Mouse (Mus musculus) urinary bladder, adult 2 months (tissue): ENCODE results near the gene Rab30. TPM values are rescaled to one million over a fixed set of nuclear protein-coding genes. Genes with fewer than 3 reads are reported as not detected.
A peak's percentile ranks its signal among the peaks of the same experiment; 100 is the strongest.

Experiments used
- DNase-seq: peaks from one replicate; pipeline ENCODE4 v3.0.0; 2022; ENCODE audit warnings: low spot score
- polyA plus RNA-seq: library from polyadenylated mRNA; depleted of rRNA; stranded (reverse); fragments of >200 nt; gene quantifications from 2 replicates; pipeline ENCODE4 v1.2.3, GENCODE M21; 2012

Rab30 gene
- polyA plus RNA-seq, 1 experiment = 10.2 TPM

- no peak for DNase-seq
Observed at GRCm38 (mm10) chr7:92842254-92842653, 100.9 kb downstream of the Rab30 start.

DNA sequence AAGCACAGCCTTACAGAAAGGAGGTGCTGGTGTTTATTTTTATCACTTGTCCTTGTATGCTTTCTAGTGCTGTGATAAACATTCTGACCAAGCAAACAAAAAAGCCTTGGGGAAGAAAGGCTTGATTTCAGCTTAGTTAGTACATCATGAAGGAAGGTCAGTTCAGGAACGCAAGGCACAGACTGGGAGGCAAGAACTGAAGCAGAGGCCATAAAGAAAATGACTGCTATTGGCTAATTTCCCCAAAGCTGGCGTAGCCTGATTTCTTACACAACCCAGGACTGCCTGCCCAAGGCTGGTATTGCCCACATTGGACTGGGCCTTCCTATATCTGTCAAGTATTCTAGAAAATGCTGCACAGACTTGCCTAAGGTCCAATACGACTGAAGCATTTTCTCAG, 106.8 kb downstream of the Rab30 start:
- DNase-seq = no peak

- DNase-seq = no peak
Observed at GRCm38 (mm10) chr7:92866526-92866925, 125.1 kb downstream of the Rab30 start.

DNA sequence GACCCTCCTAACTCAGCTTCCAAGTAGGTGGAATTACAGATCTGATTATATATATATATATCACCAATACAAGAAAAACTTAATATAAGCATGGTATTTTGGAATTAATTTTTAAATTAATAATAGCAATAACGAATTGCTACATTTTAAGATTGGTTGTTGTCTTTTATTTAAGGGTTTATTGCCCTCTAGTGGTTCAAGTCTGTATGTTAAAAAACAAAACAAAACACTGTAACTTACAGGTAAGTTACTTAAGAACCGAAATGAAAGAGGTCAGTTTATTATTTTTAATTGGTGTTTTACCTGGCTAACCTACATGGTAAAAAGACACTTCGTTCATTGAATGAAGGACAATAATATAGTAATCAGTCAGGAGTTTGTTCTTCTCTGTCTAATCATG, 128.8 kb downstream of the Rab30 start:
- DNase-seq = no peak

DNA sequence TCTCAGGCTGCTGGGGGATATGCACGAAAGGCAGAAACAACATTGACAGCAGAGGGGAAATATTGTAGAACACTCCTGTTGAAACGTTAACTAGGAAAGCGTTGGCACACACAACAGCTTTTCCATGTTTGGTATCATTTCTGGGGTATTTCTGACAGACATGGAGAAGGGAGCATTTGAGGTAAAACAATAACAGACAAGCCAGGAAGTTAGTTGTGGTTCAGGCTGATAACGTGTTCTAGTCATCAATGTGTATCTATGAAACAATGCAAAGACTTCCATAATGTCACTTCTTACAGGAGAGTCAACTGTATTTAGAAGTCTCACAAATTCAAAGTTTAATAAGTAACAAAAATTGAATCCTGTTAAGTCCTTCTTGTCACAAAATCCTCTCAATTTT, 130.2 kb downstream of the Rab30 start:
- DNase-seq = no peak

DNA sequence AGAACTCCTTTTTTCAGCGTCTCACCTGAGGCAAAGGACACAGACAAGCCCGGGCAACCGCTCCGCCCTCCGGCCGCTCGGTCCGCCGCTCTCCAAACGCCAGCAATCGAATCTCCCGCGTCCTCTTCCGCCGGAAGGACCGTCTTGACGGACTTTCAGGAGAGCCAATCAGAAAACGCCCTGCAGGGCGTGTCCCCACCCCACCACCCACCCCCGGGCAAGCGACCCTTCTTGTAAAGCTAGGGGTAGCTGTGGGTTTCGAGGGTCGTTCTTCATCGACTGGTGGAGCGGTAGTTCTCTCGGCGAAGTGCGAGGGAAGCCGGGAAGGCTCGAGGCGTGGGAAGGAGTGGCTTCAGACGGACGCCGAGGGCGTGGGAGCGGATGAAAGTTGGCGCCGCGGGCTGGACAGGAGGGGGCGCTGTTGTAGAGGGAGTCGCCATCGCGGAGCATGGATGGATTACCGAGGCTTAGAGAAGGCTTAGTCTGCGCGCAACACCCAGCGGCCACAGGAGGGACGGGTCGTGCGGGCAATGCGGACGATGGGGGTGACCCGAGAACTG, 132.8 kb downstream of the Rab30 start, which contains the start of the genes Ddias and Prcp:
Ddias (minus strand) TSS at position 132 of the 560 bp plus-strand sequence.
Prcp (plus strand) TSS at position 355 of the 560 bp plus-strand sequence.
- DNase-seq = peak; percentile 96

GRCm38 (mm10) chr7:92874761-92875408, 133.5 kb downstream of the Rab30 start:
- DNase-seq = peak; percentile 72

DNA sequence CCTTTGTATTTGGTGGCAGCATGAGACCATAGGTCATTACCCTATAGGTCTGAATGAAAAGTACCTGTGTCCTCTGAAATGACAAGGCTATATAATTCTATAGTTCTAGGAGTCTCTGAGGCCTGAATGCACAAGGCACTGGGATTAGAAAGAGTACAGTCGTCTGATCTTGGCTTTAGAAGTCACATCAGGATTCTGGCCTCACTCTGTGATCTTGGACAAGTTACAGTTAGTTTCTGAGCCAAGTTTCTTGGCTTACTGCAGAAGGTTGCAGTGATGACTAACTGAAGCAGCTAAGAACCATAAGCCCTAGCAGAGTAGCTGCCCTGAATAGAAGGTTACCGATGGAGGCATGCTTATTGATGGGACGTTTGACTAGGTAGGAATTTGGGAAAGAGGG, 134.7 kb downstream of the Rab30 start:
- DNase-seq = no peak

- DNase-seq = no peak
Observed at GRCm38 (mm10) chr7:92876538-92876937, 135.1 kb downstream of the Rab30 start.

GRCm38 (mm10) chr7:92878575-92879285, 137.3 kb downstream of the Rab30 start:
- no peak for DNase-seq

GRCm38 (mm10) chr7:92883850-92884716, 142.7 kb downstream of the Rab30 start:
- no peak for DNase-seq

DNA sequence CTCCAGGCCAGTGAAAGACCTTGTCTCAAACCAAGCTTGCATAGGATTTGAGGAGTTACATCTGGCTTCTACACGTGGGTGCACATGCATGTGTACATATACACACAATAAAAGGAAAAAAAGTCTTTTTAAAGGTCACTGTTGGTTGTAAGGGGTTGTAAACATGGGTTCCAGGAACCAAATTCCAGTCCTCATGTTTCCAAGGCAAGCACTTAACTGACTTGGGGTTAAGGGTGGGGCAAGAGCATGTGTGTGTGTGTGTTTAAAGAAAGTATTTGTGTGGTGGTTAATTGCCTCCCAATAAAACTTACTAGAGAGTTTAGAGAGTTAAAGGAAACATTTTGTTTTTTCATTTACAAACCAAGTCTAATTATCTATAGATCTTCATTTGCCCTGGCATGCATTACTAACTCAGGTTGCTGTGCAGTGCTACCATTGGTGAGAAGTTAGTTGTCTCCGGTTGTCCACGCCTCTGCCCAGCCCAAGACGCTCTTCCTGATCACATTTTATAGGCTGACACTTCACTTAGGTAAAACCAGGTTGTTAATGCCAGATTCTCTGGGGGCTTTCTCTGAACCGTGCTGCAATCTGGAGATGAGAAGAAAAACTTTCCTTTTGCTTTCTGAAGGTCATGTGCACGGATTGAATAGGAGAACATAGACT, 143.7 kb downstream of the Rab30 start:
- DNase-seq = no peak

DNA sequence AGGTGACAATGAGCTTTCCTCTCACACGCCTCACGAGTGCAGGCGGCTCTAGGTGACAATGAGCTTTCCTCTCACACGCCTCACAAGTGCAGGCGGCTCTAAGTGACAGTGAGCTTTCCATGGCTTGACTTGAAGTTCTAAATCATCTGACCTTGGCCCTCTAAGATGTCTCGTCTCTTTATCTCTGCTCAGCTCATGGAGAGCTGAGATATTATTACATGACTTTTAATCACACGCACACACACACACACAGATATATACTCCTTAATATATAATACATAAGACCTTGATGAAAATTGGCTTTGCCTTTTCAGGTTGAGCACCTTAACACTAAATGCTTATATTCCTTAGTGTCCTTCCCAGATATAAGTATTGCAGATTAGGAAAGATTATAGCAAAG, 145.4 kb downstream of the Rab30 start:
- no peak for DNase-seq

- DNase-seq = no peak
Observed at GRCm38 (mm10) chr7:92887230-92887629, 145.8 kb downstream of the Rab30 start.

GRCm38 (mm10) chr7:92890211-92890610, 148.8 kb downstream of the Rab30 start:
- no peak for DNase-seq

DNA sequence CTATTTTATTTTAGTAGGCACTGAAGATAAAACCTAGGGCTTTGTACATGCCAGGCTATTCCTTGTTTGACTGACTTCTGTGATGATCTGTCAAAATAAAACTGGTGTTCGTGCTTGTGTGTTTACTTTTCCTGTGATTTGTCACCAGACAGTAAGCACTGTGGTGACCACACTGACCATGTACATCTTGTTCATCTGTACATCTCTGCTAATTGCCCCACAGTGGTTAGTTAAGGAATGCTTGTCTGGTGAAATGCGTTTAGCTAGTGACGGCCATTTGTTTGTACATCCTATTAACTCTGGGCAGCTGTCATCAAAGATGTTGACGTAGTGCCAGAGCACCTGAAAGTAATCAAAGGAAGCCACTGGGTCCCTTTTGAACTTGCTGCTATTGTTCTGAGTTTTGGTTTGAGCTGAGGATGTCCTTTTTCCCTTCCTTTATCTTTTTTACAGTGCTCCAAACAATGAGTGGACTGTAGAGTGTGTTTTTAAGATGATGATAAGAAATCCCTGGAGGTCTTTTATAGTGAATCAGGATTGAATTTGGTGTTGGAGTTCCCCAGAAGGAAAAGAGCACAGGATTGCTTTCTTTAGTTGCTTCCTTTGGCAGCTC, 149.3 kb downstream of the Rab30 start:
- no peak for DNase-seq

DNA sequence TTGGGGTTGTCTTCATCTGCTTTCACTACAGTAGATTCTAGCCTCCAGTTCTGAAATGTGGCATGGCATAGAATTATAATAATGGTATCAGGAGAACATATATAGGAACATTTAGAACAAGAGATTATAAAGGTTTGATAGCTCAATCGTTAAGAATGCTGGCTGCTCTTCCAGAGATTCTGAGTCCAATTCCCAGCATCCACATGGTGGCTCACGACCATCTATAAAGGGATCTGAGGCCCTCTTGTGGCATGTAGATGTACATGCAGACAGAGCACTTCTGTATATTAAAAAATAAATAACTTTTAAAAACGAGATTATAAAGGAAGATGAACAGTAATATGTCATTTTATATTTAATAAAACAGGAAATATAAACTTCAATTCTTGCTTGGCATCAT, 152.1 kb downstream of the Rab30 start:
- DNase-seq = no peak
